Mouse (Mus musculus): Measurements from ENCODE around the gene Relb.
A peak's percentile ranks its signal among the peaks of the same experiment; 100 is the strongest.
"Not testable (repeated sequence)": the region's sequence is repeated elsewhere in the genome, so short reads cannot be mapped to it uniquely, and the experiment has no call there.

Gene Relb

GRCm38 (mm10) chr7:19632720-19633119, 3.5 kb upstream of the Relb start:
- no peak for DNase-seq (ENCODE audit: low read depth, low spot score)

- DNase-seq (ENCODE audit: low read depth, low spot score), result no peak
These were observed 3.0 kb upstream of the Relb start for GRCm38 (mm10) chr7:19632275-19632674.

- peak; percentile 82 for DNase-seq (ENCODE audit: low read depth, low spot score)
These were observed 490 bp downstream of the Relb start for GRCm38 (mm10) chr7:19628536-19629360.

DNA sequence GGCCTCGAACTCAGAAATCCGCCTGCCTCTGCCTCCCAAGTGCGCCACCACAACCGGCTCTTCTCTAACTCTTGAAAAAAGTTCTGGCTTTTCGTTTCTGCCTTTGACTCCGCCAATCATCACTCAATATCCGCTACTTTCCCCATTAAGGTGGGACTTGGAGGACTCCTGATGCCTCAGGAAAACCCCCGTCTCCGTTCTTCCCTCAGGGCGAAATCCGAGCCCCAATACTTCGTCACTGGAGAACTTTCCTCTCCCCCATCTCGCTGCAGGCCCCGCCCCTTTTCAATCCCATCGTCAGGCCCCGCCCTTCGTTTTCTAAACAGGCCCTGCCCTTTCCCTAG, 1.1 kb downstream of the Relb start:
- DNase-seq (ENCODE audit: low read depth, low spot score), result no peak

- DNase-seq (ENCODE audit: low read depth, low spot score), result no peak
These were observed 1.5 kb downstream of the Relb start for GRCm38 (mm10) chr7:19627721-19628120.

GRCm38 (mm10) chr7:19623433-19623832, 5.8 kb downstream of the Relb start:
- no peak for DNase-seq (ENCODE audit: low read depth, low spot score)

DNA sequence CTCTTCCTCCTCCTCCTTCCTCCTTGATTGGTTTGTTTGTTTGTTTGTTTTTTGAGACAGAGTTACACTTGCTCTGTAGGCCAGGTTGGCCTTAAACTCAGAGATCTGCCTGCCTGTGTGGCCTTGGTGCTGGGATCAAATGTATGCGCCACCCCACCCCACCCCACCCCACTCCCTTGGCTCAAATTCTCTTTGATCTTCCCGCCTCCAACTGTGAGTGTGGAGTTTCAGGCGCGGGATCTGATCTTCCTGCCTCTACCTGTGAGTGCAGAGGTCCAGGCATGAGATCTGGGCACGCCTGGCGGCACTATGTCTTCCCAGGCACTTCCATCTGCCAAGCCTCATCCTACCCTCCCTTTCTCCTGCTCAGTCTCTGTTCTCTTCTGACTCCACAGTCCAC, 7.0 kb downstream of the Relb start:
- no peak for DNase-seq (ENCODE audit: low read depth, low spot score)

GRCm38 (mm10) chr7:19620811-19621210, 8.4 kb downstream of the Relb start:
- DNase-seq (ENCODE audit: low read depth, low spot score), result no peak

GRCm38 (mm10) chr7:19619004-19619801, 10.0 kb downstream of the Relb start:
- DNase-seq (ENCODE audit: low read depth, low spot score), result peak; percentile 78

DNA sequence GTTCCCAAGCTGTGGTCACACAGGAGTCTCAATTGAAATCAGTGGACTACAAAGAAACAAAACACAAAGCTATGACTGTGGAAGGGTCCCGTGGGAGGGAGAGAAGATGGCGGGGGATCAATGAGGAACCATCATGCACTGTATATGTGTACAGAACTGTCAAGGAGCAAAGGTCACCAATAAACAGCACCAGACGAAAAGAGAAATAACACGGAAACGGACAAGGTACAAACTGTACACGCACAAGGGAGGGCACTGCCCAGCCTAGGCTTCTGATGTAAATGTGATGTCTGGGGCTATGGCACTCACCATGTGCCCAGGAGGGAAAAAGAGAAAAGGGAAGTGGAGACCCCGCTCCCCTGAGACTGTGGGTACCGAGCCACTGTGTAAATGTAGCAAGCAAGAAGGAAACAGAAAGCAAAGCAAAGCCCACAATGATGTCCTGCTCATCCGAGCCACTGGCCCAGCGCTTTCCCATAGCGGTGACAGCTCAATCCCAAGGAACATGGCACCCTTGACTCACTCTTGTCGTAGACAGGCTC, 14.1 kb downstream of the Relb start:
- DNase-seq (ENCODE audit: low read depth, low spot score), result no peak

GRCm38 (mm10) chr7:19610969-19611368, 18.3 kb downstream of the Relb start:
- no peak for DNase-seq (ENCODE audit: low read depth, low spot score)

DNA sequence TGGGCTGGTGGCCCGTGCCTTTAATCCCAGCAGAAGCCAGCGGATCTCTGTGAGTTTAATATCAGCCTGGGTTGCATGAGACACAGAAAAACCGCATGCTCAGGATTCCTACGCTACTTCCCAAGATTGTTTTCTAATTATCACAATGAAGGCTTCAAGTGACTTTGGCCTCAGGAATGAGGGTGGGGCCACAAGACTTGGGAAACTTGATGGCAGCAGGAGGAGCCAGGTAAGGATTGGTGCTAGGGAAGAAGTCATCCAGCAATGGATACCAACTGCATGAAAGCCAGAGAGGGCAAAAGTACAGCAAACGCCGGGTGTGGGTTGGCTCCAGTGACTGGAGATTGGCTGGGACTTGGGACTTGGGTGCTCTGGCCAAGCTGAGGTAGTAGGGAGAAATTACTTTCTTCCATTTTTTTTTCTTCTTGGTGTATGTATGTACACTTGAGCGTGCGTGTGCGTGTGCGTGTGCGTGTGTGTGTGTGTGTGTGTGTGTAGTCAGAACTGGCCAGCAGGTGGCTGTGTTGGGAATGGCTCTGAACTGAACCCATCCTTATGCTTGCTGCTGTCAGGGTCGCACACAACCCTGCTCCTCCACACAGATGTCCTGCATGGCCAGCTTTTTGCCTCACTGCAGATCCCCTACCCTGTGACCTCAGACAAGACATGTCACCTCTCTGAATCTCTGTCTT, 19.5 kb downstream of the Relb start:
- no peak for DNase-seq (ENCODE audit: low read depth, low spot score)

GRCm38 (mm10) chr7:19607291-19607690, 21.9 kb downstream of the Relb start:
- DNase-seq (ENCODE audit: low read depth, low spot score), result no peak

GRCm38 (mm10) chr7:19604606-19605214, 24.5 kb downstream of the Relb start:
- DNase-seq (ENCODE audit: low read depth, low spot score), result not testable (repeated sequence)

GRCm38 (mm10) chr7:19603849-19604605, 25.2 kb downstream of the Relb start, which contains the start of gene Clasrp:
Clasrp (minus strand) TSS chr7:19604486.
- peak; percentile 89 for DNase-seq (ENCODE audit: low read depth, low spot score)

GRCm38 (mm10) chr7:19603055-19603454, 26.2 kb downstream of the Relb start:
- no peak for DNase-seq (ENCODE audit: low read depth, low spot score)

- no peak for DNase-seq (ENCODE audit: low read depth, low spot score)
These were observed 28.7 kb downstream of the Relb start for GRCm38 (mm10) chr7:19600562-19600961.

DNA sequence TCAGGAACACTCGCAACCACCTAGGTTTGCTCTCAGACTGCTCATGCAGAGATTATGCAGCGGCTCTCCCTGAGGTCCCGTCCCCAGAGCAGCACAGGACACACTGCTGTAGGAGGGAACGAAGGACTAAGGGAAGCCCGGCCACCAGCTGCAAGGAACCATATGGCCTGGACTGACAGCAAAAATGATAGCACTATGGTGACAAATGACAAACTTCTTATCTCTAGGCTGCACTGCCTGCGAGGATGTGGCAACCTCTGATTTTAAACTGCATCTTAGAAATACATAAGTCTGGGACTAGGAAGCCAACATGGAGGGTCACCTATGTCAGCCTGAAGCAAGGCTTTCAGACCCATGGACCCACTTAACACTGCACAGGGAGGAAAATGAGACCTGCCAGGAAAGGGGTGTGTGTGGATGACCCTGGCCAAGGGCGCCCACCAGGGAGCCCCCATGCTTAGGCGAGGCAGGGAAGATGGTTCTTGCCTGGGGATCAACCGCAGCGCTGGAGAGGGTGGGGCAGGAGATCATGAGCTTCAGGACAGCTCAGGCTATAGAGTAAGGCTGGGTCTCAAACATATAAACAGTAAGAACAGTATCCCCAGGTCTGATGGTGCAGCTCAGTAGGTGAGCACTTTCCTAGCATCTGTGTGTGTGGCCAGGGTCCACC, 36.0 kb downstream of the Relb start:
- DNase-seq (ENCODE audit: low read depth, low spot score), result no peak

DNA sequence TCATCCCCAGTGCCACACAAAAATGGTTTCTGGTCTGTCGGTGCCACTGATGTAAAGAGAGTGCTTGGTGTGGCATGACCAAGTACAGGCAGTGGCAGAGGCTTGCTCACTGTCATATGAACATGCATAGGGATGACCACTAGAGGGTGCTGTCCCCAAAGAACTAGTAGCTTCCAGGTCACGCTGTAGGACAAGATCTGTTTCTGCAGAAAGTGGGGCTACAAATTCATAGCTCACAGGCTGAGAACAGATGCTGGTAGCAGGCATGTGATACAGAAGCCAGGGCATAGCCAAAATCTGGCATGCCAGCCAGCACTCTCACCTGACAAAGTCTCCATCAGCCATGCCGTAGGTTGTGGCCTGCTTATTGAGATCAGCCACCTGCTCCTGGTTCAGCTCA, 39.3 kb downstream of the Relb start:
- DNase-seq (ENCODE audit: low read depth, low spot score), result peak; percentile 70

- peak; percentile 39 for DNase-seq (ENCODE audit: low read depth, low spot score)
These were observed 40.0 kb downstream of the Relb start for GRCm38 (mm10) chr7:19589207-19589606.
